Mouse (Mus musculus): ENCODE results near the gene Syt3.

DNA sequence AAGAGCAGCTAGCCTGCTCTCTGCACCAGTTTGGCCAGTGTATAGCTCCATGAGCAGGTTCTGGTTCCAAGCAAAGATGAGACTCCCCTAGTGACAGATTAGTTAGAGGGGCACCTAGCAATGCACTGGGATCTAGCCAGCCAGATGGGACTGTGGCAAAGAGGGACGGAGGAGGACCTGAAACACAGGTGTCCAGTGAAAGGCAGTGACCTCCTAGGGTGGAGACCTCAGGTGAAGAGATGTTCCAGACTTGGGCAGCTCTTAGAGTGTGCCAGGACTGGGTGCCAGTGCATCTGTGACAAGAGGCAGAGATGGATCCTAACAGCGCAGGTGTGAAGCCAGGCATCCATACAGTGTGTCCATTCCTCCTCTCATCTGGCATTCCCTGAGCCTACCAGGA lies 55.8 kb downstream of the Syt3 start:
- TF ChIP-seq CTCF (IDR thresholded peaks at IDR 0.05; ENCODE audit: low read depth, low read length), result no peak
- TF ChIP-seq EP300 (IDR thresholded peaks at IDR 0.05; ENCODE audit: insufficient read depth, low read depth, low read length), result no peak
- TF ChIP-seq POLR2A (IDR thresholded peaks at IDR 0.05; ENCODE audit: insufficient read depth, low read length), result no peak

All from ES-Bruce4 (cell line).